Mouse (Mus musculus) hindbrain, embryonic 13.5 days (tissue): ENCODE measurements at regions not wholly inside any gene's neighbourhood (a gene's known extent, or its start where the extent isn't known, plus 50 kb on each side); places are given as distances from the start of the nearest gene placed in this dataset.

Experiments used
- ATAC-seq: fragments of 200-750 bp; cut with Nextera tagmentation; 2 replicates; pipeline ENCODE4 v1.8.0; 2017; ENCODE audit warnings: moderate TSS enrichment; ENCODE audit not compliant: low FRiP score
- H3K27ac ChIP-seq: fragments of 300-500 bp; sonication (generic); 2 replicates; pipeline ENCODE4 v1.5.1; 2015; ENCODE audit warnings: inconsistent platforms, mild to moderate bottlenecking, moderate library complexity
- H3K27me3 ChIP-seq: fragments of 300-500 bp; sonication (generic); 2 replicates; pipeline ENCODE4 v1.6.1; 2015; ENCODE audit warnings: mild to moderate bottlenecking, inconsistent platforms
- H3K36me3 ChIP-seq: fragments of 300-500 bp; sonication (generic); 2 replicates; pipeline ENCODE4 v1.6.1; 2015; ENCODE audit warnings: mild to moderate bottlenecking, inconsistent platforms
- H3K4me1 ChIP-seq: fragments of 300-500 bp; sonication (generic); replicated peaks from 2 replicates; pipeline ENCODE4 v1.6.1; 2015; ENCODE audit warnings: inconsistent platforms
- H3K4me2 ChIP-seq: fragments of 300-500 bp; sonication (generic); 2 replicates; pipeline ENCODE4 v1.6.1; 2015; ENCODE audit warnings: inconsistent platforms, mild to moderate bottlenecking, moderate library complexity
- H3K4me3 ChIP-seq: fragments of 300-500 bp; sonication (generic); 2 replicates; pipeline ENCODE4 v1.5.1; 2015; ENCODE audit warnings: mild to moderate bottlenecking, inconsistent platforms
- H3K9ac ChIP-seq: fragments of 300-500 bp; sonication (generic); 2 replicates; pipeline ENCODE4 v1.6.1; 2015; ENCODE audit warnings: mild to moderate bottlenecking, inconsistent platforms
- H3K9me3 ChIP-seq: fragments of 300-500 bp; sonication (generic); 2 replicates; pipeline ENCODE4 v1.6.1; 2016; ENCODE audit warnings: inconsistent platforms
- WGBS: fragments of 180-500 bp; shearing (Covaris S2); methylation state at CpG from one replicate; pipeline ENCODE4 v1.1.7; 2015; 5-methylcytosine and 5-hydroxymethylcytosine counted together

DNA sequence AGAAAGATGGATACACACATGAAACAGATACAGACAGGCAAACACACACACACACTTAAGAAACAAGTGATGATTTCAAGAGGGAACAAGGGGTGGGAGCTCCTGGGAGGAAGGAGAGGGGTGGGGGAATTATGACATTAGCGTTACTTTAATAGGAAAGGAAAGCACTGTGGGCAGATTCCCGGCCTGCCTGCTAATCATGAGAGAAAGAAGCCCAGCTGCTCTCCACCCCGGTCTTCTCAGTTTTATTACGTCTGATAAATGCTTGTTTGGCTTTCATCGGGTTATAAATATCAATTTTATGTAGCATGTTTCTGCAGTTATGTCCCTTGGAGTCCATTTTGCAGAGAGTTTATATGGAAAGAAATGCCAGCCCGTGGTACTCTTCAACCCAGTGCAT, 554.1 kb downstream of the Zfp704 start:
- Histone ChIP-seq H3K9ac (no peak overlapping the region), H3K4me2 (no peak overlapping the region), H3K27ac (no peak overlapping the region), H3K4me3 (no peak overlapping the region), H3K36me3 (no peaks in the 10 kb centered on the region), H3K9me3 (no peaks in the 10 kb centered on the region), H3K4me1 (no peaks in the 10 kb centered on the region), H3K27me3 (no peaks in the 10 kb centered on the region)
- 67% methylated on average over 6 of the region's 6 CpGs for WGBS
- ATAC-seq, result no peak
